Mouse (Mus musculus) stomach, embryonic 14.5 days (tissue): Measurements from ENCODE around the gene Kcnq1. TPM values are rescaled to one million over a fixed set of nuclear protein-coding genes. Genes with fewer than 3 reads are reported as not detected.

Experiments used
- ATAC-seq: fragments of 200-750 bp; cut with Nextera tagmentation; 2 replicates; pipeline ENCODE4 v1.8.0; 2017; ENCODE audit warnings: low read depth, moderate TSS enrichment; ENCODE audit not compliant: insufficient number of reproducible peaks, insufficient read depth, low FRiP score
- H3K27ac ChIP-seq: fragments of 300-500 bp; sonication (generic); 2 replicates; pipeline ENCODE4 v1.5.1; 2014; ENCODE audit warnings: mild to moderate bottlenecking, low read length, moderate library complexity, mixed read lengths
- H3K27me3 ChIP-seq: fragments of 300-500 bp; sonication (generic); 2 replicates; pipeline ENCODE4 v1.6.1; 2014; ENCODE audit warnings: low read length, control low read depth, mixed read lengths; ENCODE audit not compliant: control insufficient read depth, insufficient read depth
- H3K36me3 ChIP-seq: fragments of 300-500 bp; sonication (generic); 2 replicates; pipeline ENCODE4 v1.6.1; 2014; ENCODE audit warnings: mild to moderate bottlenecking, control low read depth, low read length, moderate library complexity, mixed read lengths; ENCODE audit not compliant: control insufficient read depth, insufficient read depth
- H3K4me1 ChIP-seq: fragments of 300-500 bp; sonication (generic); 2 replicates; pipeline ENCODE4 v1.6.1; 2014; ENCODE audit warnings: low read length, control low read depth, mixed read lengths; ENCODE audit not compliant: control insufficient read depth, insufficient read depth
- H3K4me2 ChIP-seq: fragments of 300-500 bp; sonication (generic); replicated peaks from 2 replicates; pipeline ENCODE4 v1.6.1; 2014; ENCODE audit warnings: low read depth, low read length, control low read depth
- H3K4me3 ChIP-seq: fragments of 300-500 bp; sonication (generic); 2 replicates; pipeline ENCODE4 v1.5.1; 2014; ENCODE audit warnings: low read depth, low read length, control low read depth
- H3K9ac ChIP-seq: fragments of 300-500 bp; sonication (generic); replicated peaks from 2 replicates; pipeline ENCODE4 v1.6.1; 2014; ENCODE audit warnings: low read depth, mild to moderate bottlenecking, control low read depth, low read length, moderate library complexity, mixed read lengths
- H3K9me3 ChIP-seq: fragments of 300-500 bp; sonication (generic); 2 replicates; pipeline ENCODE4 v1.6.1; 2016; ENCODE audit warnings: low read depth, low read length, control low read depth; ENCODE audit not compliant: control insufficient read depth
- WGBS: fragments of 180-500 bp; shearing (Covaris S2); extraction: QIAGEN DNeasy Blood & Tissue Kit; methylation state at CpG from one replicate; pipeline ENCODE4 v1.1.7; 2014; 5-methylcytosine and 5-hydroxymethylcytosine counted together
- polyA plus RNA-seq: library from polyadenylated mRNA; unstranded; fragments of >200 nt; fragmentation: Nextera tagmentation; extraction: Ambion mirVana; gene quantifications from 2 replicates; pipeline ENCODE4 v1.2.1, GENCODE M21; 2014

Gene Kcnq1
- polyA plus RNA-seq, 1 experiment from 2014 or later, result 4.2 TPM

DNA sequence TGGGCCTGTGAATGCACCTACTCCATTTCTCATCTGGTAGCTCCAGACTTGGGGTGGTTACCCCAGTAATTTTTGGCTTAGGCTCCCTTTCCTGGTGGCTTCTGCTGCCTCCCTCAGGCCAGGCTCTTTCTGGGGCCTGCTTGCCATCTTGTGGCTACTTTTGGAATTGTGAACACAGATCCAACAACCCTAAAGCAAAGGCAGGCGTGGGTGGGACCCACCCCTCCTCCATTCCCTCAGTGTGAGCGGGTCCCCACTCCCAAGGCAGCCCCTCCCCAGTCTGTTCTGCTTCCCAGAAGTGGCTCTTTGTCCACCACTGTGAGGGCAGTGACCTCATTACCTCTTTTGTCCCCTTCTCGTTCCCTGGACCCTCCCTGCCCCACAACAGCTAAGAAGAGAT lies 46.2 kb downstream of the Kcnq1 start:
- WGBS, result 29% methylated on average over 3 of the region's 3 CpGs
- Histone ChIP-seq H3K4me3 (no peak overlapping the region), H3K9ac (no peak overlapping the region), H3K27ac (no peak overlapping the region), H3K36me3 (no peaks in the 10 kb centered on the region), H3K4me1 (peaks cover 16% of the 10 kb centered on the region), H3K27me3 (no peaks in the 10 kb centered on the region), H3K9me3 (no peaks in the 10 kb centered on the region), H3K4me2 (no peak overlapping the region)
- no peak for ATAC-seq

DNA sequence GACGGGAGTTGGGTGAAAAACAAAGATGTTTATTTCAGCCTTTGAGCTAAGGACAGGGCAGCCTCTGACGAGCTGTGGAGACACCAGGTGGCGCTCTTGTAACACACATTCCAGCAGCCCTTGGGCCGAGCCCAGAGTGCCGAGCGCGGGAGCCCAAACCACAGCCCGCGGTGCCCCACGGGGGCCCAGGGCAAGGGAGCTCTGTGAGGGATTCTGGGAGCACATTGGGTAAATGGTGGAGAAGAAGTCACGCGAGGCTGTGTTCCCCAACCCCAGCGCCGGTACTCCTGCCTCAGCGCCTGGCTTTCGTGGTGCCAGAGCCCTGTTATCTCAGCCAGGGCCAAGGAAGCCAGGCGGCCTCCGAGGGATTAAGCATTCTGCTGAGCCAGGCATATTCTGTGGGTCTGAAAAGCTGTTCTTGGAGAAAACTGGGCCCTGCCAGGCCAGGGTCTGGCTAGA lies 47.8 kb downstream of the Kcnq1 start:
- Histone ChIP-seq H3K9me3 (no peaks in the 10 kb centered on the region), H3K27me3 (no peaks in the 10 kb centered on the region), H3K36me3 (no peaks in the 10 kb centered on the region), H3K27ac (peak overlapping the region; percentile 87), H3K9ac (peak overlapping the region; percentile 11; the same call in 1 of the 2 replicates), H3K4me2 (peak overlapping the region; percentile 36), H3K4me1 (peaks cover 20% of the 10 kb centered on the region), H3K4me3 (peak overlapping the region; percentile 1; the same call in 1 of the 2 replicates)
- peak; percentile 86 for ATAC-seq
- 3% methylated on average over 18 of the region's 18 CpGs for WGBS

DNA sequence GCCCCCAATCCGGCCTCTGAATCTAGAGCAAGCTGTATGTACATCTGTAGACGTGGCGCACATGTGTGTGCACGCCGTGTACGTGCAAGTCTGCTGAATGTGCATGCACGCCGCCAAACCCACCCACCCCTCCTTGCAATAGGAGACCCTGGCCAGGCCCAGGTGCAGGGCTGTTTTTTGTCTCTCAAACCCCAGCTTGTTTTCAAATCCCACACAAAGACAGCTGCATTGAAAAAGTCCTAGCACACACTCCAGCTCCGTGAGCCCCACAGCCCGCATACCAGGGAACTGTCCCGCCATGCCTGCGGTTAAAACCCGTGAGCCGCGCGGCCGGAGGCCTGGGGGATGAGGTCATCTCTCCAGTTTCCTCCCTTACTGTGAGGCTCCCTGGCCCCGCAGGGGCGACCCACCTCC lies 48.3 kb downstream of the Kcnq1 start:
- peak; percentile 47; the same call in 1 of the 2 replicates for ATAC-seq
- Histone ChIP-seq H3K27ac (peak overlapping the region; percentile 87), H3K27me3 (no peaks in the 10 kb centered on the region), H3K36me3 (no peaks in the 10 kb centered on the region), H3K4me3 (peak overlapping the region; percentile 1; the same call in 1 of the 2 replicates), H3K4me2 (peak overlapping the region; percentile 36), H3K9ac (peak overlapping the region; percentile 11; the same call in 1 of the 2 replicates), H3K9me3 (no peaks in the 10 kb centered on the region), H3K4me1 (peaks cover 25% of the 10 kb centered on the region)
- WGBS, result 14% methylated on average over 19 of the region's 19 CpGs

DNA sequence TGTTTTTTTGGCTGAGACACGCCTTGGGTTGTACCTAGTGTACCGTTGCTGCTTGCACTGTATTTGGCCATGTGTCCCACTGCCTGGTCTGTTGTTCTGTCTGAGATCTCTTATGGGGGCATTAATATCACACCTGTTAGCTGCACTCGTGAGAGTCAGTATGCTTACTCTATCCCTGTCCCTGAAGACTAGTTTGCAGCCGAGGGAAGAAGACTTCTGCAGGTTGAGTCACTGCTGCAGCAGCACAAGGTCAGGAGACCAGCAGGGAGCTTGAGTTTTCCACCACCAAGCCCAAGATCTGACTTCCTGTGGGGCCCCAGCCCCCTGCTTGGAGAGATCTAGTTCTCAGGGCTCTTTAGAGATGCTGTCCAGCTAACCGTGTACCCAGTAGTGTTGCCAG lies 49.1 kb downstream of the Kcnq1 start:
- no peak overlapping the region for H3K4me2 ChIP-seq
- H3K27ac ChIP-seq, result peak overlapping the region; percentile 87; the same call in 1 of the 2 replicates
- no peak for ATAC-seq
- H3K27me3 ChIP-seq, result no peaks in the 10 kb centered on the region
- no peaks in the 10 kb centered on the region for H3K36me3 ChIP-seq
- 56% methylated on average over 5 of the region's 5 CpGs for WGBS
- H3K9ac ChIP-seq, result no peak overlapping the region
- H3K9me3 ChIP-seq, result no peaks in the 10 kb centered on the region
- peaks cover 26% of the 10 kb centered on the region for H3K4me1 ChIP-seq
- H3K4me3 ChIP-seq, result no peak overlapping the region

DNA sequence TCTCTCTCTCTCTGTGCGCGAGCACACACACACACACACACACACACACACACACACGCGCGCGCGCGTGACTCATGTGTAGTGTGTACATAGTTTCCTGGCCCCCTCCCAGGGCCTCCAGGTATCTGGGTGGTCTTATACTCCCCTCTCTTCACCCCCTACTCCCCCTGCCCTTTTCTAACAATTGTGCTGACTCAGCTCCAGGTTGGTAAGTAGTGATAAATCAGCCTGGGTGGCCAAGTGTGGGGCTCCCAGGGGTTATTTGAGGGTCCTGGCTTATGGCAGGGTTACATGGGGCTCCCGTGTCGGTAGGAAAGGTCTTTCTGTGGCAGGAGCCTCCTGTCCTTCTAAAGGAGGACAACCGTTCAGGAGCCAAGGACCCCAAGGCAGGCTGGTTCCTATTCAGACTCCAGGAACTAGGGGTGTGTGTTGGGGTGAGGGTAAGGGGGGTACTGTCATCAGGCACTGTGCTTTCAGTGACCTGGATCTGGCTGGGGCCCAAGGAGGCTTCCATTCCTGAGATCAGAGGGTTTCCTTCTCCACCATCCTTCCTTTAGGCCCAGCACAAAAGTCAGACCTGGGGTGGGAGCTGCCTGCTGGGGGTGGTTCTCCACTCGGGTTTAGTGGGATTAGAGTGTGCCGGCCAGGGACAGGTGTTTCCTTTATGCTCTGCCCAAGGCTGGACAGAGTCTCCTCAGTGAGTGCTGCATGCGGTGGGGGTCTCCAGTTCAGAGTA lies 52.7 kb downstream of the Kcnq1 start:
- Histone ChIP-seq H3K9ac (0 out of 2 replicates have a peak overlapping the region, but pooled peaks have one; percentile 18), H3K4me2 (no peak overlapping the region), H3K4me1 (peaks cover 26% of the 10 kb centered on the region), H3K27me3 (no peaks in the 10 kb centered on the region), H3K4me3 (no peak overlapping the region), H3K36me3 (no peaks in the 10 kb centered on the region), H3K27ac (no peak overlapping the region), H3K9me3 (no peaks in the 10 kb centered on the region)
- ATAC-seq, result no peak
- WGBS, result 44% methylated on average over 14 of the region's 14 CpGs

DNA sequence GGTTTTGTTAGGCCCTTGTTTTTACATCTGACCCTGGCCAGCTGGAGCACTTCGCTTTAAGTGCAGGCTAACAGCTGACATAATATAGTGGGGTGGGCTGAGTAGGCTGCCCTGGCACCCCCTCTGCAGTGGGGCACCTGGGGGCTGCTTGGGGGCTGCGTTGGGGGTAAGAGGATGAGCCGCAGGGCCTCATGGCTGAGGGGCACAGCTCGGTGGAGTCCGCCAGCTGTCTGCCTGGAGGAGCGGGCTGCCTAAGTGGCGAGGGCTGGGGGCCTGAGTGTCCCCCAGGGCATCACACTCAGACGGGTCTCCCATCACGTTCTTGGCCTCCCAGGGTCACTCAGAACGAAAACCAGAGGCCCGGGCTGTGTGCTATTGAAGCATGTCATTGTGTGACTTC lies 53.3 kb downstream of the Kcnq1 start:
- no peak for ATAC-seq
- Histone ChIP-seq H3K9me3 (no peaks in the 10 kb centered on the region), H3K36me3 (no peaks in the 10 kb centered on the region), H3K4me2 (no peak overlapping the region), H3K4me3 (no peak overlapping the region), H3K27ac (no peak overlapping the region), H3K9ac (no peak overlapping the region; the same call in 1 of the 2 replicates), H3K27me3 (no peaks in the 10 kb centered on the region), H3K4me1 (peaks cover 21% of the 10 kb centered on the region)
- WGBS, result 52% methylated on average over 11 of the region's 11 CpGs

DNA sequence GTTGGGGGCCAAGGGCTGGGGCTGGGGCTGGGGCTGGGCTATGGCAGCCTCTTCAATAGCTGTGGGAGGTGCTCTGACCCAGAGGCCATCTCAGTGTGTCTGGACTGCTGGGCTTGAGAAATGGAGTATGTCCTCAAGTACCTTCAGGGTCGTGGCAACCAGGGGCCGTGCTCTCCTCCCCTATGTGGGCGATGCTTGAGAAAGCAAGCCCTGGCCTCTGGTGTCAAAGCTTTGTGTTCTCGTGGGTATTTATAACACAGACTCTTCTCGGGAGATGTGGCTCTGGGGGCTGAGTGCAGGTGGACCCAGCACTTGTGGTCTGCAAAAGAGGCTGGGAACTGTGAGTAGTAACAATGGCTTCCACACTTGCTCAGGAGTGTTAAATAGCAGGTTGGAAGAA lies 53.9 kb downstream of the Kcnq1 start:
- ATAC-seq, result no peak
- Histone ChIP-seq H3K27ac (no peak overlapping the region), H3K4me3 (no peak overlapping the region), H3K27me3 (no peaks in the 10 kb centered on the region), H3K4me2 (no peak overlapping the region), H3K36me3 (no peaks in the 10 kb centered on the region), H3K9me3 (no peaks in the 10 kb centered on the region), H3K9ac (no peak overlapping the region), H3K4me1 (peaks cover 15% of the 10 kb centered on the region)
- WGBS, result 53% methylated on average over 5 of the region's 5 CpGs

DNA sequence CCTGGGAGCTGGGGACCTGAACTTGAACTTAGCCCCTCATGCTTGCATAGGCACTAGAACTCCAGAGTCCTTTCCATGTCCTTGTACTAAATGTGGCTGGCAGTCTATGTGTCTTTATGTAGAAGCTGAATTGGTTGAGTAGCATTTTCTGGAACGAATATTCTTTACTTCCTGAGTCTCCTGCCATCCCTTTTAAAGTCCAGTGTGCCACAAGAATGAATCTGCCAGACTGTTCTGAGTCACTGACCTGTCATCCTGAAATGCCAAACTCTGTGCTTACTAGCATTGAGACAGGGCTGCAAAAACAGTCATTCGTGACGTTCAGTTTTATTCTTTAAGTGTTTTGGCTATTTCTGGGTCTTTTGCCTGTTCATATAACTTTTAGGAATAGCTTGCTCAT lies 55.9 kb downstream of the Kcnq1 start:
- Histone ChIP-seq H3K27me3 (no peaks in the 10 kb centered on the region), H3K4me1 (peaks cover 11% of the 10 kb centered on the region), H3K27ac (no peak overlapping the region), H3K4me3 (no peak overlapping the region), H3K9ac (no peak overlapping the region), H3K4me2 (no peak overlapping the region), H3K36me3 (no peaks in the 10 kb centered on the region), H3K9me3 (no peaks in the 10 kb centered on the region)
- 76% methylated on average over 3 of the region's 3 CpGs for WGBS
- ATAC-seq, result no peak
